Mouse (Mus musculus): Measurements from ENCODE around the gene Zfp710. TPM values are rescaled to one million over a fixed set of nuclear protein-coding genes. Genes with fewer than 3 reads are reported as not detected.
"Not testable (repeated sequence)": the region's sequence is repeated elsewhere in the genome, so short reads cannot be mapped to it uniquely, and the experiment has no call there.

Gene Zfp710
- polyA plus RNA-seq (2015; fragmentation: Nextera tagmentation; extraction: Ambion mirVana), result 6.5 and 7.3 TPM in 2 replicates

- peak; percentile 24 for DNase-seq (ENCODE audit: low spot score)
Measured at GRCm38 (mm10) chr7:80024521-80025390, at the start of gene Zfp710. Zfp710 (plus strand) TSS chr7:80024814.

DNA sequence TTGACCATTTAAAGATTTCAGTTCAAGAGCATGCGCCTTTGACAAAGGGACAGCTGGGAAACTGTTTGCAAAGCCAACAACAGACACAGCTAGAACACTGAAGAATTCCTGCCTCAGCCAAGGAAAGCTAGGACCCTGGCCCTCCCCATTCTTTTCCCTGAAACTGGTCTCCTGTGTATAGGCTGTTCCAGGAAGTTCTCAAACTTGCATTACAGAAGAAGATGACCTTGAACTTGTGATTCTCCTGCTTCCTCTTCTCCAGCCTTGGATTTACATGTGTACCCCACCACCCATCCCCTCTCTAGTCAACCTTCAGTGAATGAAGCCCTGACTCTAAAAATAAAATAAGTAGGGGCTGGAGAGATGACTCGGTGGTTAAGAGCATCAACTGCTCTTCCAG is 49.3 kb upstream of the Zfp710 start:
- no peak for DNase-seq (ENCODE audit: low spot score)

- no peak for DNase-seq (ENCODE audit: low spot score)
Measured at GRCm38 (mm10) chr7:79986717-79987116, 37.9 kb upstream of the Zfp710 start.

DNA sequence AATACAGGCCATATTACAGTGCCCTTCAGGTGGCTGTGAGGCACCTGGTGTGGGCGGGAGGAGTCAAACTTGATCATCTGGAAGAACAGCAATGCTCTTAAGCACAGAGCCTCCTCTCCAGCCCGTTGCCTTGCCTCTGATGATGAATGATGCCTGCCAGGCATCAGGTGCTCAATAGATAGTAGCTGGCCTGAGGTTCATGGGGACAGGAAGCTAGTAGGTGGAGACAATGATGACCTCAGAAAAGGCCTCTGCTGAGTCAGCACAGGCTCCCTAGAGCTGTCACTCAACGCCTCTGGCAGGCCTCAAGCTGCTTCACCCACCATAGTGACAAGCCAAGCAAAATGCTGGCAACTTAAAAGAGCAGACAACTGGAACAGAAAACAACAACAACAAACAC is 36.9 kb upstream of the Zfp710 start:
- no peak for DNase-seq (ENCODE audit: low spot score)

- DNase-seq (ENCODE audit: low spot score), result not testable (repeated sequence)
Measured at GRCm38 (mm10) chr7:79988466-79988865, 36.1 kb upstream of the Zfp710 start.

- no peak for DNase-seq (ENCODE audit: low spot score)
Measured at GRCm38 (mm10) chr7:79994476-79994875, 30.1 kb upstream of the Zfp710 start.

GRCm38 (mm10) chr7:79997761-79998160 is 26.9 kb upstream of the Zfp710 start:
- no peak for DNase-seq (ENCODE audit: low spot score)

DNA sequence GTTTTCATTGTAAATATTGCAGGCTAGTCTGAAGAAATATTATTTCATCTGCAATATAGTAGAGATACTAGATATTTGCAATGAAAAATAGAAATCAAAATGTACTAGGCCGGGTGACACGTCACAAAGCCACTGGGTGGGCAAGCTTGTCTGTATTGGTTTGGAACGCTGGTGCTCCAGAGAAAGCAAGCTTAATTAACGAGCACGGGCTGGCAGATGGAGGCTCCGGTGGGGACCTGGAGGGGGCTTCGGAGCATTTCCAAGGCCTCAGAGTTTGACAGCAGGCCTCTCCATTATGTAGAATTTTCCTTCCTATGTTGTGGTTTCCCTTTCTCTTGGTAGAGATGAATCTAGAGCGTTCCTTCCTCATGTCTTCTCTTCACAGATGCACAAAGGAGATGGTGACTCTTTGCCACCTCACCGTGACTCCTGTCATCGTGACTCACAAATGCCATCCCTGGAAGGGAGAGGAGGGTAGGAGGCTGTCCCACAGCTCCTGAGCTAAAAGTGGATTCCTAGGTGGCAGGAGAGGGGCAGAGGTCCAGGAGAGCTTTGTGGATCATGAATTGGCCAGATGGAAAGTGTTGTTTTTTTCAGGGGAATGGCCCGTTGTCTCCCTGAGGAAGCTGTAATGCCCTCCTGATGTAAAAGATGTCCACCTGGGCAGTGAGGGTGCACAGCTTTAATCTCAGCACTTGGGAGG is 22.1 kb upstream of the Zfp710 start:
- no peak for DNase-seq (ENCODE audit: low spot score)

- no peak for DNase-seq (ENCODE audit: low spot score)
Measured at GRCm38 (mm10) chr7:80004776-80005554, 19.6 kb upstream of the Zfp710 start.

DNA sequence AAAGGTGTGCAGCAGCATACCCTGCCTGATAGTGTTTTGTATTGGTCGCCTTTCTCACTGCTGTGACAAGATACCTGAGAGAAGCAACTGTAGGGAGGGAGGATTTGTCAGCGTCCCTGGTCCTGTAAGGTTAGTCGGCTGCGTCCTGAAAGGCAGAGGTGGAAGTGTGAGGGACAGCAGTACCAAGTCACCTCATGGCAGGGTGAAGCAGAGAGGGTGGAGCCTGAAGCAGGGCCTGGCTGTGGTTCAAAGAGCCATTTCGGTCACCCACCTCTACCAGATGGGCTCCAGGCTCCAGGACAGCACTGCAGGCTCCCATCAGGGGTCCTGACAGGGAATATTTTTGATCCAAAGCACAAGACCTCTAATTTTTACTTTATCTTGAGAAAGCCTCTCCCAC is 13.9 kb upstream of the Zfp710 start:
- DNase-seq (ENCODE audit: low spot score), result no peak

- peak; percentile 44 for DNase-seq (ENCODE audit: low spot score)
Measured at GRCm38 (mm10) chr7:80011470-80011869, 13.1 kb upstream of the Zfp710 start.

DNA sequence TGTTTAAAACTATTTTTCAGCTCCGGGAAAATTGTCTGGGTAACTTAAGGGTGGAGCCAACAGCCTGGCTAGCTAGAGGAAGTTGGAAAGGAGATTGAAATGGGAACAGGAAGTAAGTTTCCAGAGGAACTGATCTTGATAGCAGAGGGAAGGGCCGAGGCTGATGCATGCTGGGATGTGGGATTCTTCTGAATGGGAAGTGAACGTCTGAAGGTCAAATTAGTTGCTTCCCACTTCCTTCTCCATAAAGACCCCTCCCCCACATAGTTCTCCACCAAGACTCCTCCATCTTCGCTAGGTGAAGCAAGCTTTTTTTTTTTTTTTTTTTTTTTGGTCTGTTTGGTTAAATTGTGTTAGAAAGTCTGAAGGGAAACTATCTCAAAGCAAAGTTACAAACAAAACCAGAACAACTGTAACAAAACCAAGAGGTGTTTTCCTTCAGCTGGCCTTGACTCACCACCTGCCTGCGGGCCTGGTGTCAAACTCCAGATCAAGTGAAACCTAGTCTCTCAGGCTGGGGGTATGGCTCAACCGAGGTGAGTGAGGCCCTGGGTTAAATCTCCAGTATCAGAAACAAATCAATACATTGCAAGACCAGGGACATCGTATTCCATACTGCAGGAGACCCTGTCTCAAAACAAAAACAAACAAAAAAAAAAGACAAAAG is 10.6 kb upstream of the Zfp710 start:
- no peak for DNase-seq (ENCODE audit: low spot score)

GRCm38 (mm10) chr7:80014826-80015755 is 9.5 kb upstream of the Zfp710 start:
- DNase-seq (ENCODE audit: low spot score), result no peak

- no peak for DNase-seq (ENCODE audit: low spot score)
Measured at GRCm38 (mm10) chr7:80018506-80019452, 5.8 kb upstream of the Zfp710 start.

- peak; percentile 68 for DNase-seq (ENCODE audit: low spot score)
Measured at GRCm38 (mm10) chr7:80023621-80024435, 786 bp upstream of the Zfp710 start.

DNA sequence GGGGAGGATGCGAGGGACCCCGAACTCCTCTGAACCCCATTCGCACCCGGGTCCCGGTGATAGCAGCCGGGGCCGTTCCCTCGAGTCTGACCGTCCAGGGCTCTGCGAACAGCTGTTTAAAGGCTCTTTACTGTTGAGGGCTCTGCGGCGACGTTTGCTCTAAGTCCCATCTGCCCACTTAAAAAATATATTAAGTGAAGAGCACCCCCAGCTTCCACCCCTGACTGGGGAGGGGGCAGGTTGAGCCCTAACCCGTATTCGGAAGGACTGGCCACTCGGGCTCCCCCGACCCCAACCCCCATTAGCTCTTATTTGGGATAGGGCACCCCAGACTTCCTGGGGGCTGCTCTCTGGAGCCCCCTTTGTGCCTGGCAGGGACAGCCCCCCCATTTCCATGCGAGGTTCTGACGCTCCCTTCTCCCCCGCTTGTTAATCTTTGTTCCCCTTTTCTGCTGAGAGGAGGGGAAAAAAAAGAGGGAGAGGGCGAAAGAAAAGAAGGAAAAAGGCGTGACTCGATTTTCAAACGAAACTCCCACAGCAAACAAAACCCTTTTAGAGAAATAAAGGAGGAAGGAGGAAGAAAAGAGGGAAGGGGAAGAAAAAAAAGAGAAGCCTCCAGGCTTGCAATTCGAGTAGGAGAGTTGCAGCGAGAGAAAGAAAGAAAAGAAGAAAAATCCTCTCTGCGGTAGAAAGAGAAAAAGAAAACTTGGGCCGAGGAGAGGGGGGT is 940 bp downstream of the Zfp710 start:
- DNase-seq (ENCODE audit: low spot score), result peak; percentile 16

Measured in thymus, postnatal 0 days (tissue).